Mouse (Mus musculus) heart, embryonic 13.5 days (tissue): ENCODE measurements around the gene Acvr2a. TPM values are rescaled to one million over a fixed set of nuclear protein-coding genes. Genes with fewer than 3 reads are reported as not detected.
A peak's percentile ranks its signal among the peaks of the same experiment; 100 is the strongest.
"Not testable (repeated sequence)": the region's sequence is repeated elsewhere in the genome, so short reads cannot be mapped to it uniquely, and the experiment has no call there.

ENCODE experiments used
- ATAC-seq: fragments of 200-750 bp; cut with Nextera tagmentation; 2 replicates; pipeline ENCODE4 v1.8.0; 2017; ENCODE audit warnings: moderate TSS enrichment; ENCODE audit not compliant: insufficient number of reproducible peaks, low FRiP score, low TSS enrichment; ENCODE audit errors: extremely low read depth
- H3K27ac ChIP-seq: fragments of 300-500 bp; sonication (generic); replicated peaks from 2 replicates; pipeline ENCODE4 v1.5.1; 2015; ENCODE audit warnings: moderate library complexity, mild to moderate bottlenecking, inconsistent platforms
- H3K27me3 ChIP-seq: fragments of 300-500 bp; sonication (generic); replicated peaks from 2 replicates; pipeline ENCODE4 v1.6.1; 2015; ENCODE audit warnings: mild to moderate bottlenecking, inconsistent platforms
- H3K36me3 ChIP-seq: fragments of 300-500 bp; sonication (generic); 2 replicates; pipeline ENCODE4 v1.6.1; 2015; ENCODE audit warnings: mild to moderate bottlenecking, inconsistent platforms
- H3K4me1 ChIP-seq: fragments of 300-500 bp; sonication (generic); 2 replicates; pipeline ENCODE4 v1.6.1; 2015; ENCODE audit warnings: inconsistent platforms
- H3K4me2 ChIP-seq: fragments of 300-500 bp; sonication (generic); 2 replicates; pipeline ENCODE4 v1.6.1; 2015; ENCODE audit warnings: inconsistent platforms, mild to moderate bottlenecking, moderate library complexity
- H3K4me3 ChIP-seq: fragments of 300-500 bp; sonication (generic); 2 replicates; pipeline ENCODE4 v1.5.1; 2015; ENCODE audit warnings: moderate library complexity, mild to moderate bottlenecking, inconsistent platforms
- H3K9ac ChIP-seq: fragments of 300-500 bp; sonication (generic); 2 replicates; pipeline ENCODE4 v1.6.1; 2015; ENCODE audit warnings: inconsistent platforms, mild to moderate bottlenecking, moderate library complexity
- H3K9me3 ChIP-seq: fragments of 300-500 bp; sonication (generic); 2 replicates; pipeline ENCODE4 v1.6.1; 2016; ENCODE audit warnings: inconsistent platforms
- WGBS: fragments of 180-500 bp; shearing (Covaris S2); methylation state at CpG from one replicate; pipeline ENCODE4 v1.1.7; 2015; ENCODE audit warnings: mixed read lengths; 5-methylcytosine and 5-hydroxymethylcytosine counted together
- polyA plus RNA-seq: library from polyadenylated mRNA; unstranded; fragments of >200 nt; fragmentation: Nextera tagmentation; extraction: Ambion mirVana; gene quantifications from 2 replicates; pipeline ENCODE4 v1.2.1, GENCODE M21; 2015

The Acvr2a gene
- polyA plus RNA-seq, 1 experiment from 2014 or later = 8.8 TPM

DNA sequence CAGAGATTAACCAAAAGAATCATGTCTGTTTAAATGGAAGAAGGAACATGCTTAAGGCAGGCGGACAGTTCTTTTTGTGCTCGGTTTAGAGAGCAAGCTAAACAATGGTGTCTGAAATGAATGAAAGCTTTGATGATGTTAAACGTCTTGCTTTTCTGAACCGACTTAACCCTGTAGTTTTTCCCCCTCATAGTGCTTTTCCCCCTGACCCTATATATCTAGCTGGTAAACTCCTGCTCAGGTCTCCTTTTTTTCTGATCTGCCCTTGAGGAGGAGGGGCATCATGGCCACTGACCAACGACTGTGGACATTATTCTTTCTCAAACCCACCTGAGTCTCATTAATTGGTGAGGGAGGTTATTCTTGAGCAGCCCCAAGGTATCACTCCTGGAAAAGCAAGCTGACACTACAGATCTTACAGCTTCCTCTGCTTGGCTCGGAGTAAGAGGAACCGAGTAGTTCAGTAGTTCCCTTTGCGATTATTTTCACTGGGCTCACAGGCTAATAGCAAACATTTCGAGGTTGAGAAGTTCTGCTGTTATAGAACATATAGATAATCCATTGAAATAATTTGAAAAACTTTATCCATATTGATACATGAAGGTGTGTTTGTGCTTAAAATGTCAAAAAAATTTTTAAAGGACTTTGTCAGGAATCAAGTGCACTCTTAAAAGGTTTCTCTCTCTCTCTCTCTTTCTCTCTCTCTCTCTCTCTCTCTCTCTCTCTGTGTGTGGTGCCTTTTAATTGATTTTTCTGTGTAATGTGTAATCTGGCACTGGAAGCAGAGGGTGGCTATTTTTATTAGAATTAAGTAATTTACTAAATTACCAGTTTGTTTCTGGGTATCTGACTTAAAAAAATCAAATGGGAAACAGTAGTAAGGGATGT lies 2.5 kb downstream of the Acvr2a start:
- no peak overlapping the region for H3K27ac ChIP-seq
- no peaks in the 10 kb centered on the region for H3K9me3 ChIP-seq
- H3K4me2 ChIP-seq = peak overlapping the region; percentile 83
- 36% methylated on average over 9 of the region's 9 CpGs for WGBS
- H3K4me1 ChIP-seq = peaks cover 22% of the 10 kb centered on the region
- H3K27me3 ChIP-seq = no peaks in the 10 kb centered on the region
- peak overlapping the region; percentile 92 for H3K9ac ChIP-seq
- H3K4me3 ChIP-seq = peak overlapping the region; percentile 82
- no peaks in the 10 kb centered on the region for H3K36me3 ChIP-seq
- no peak for ATAC-seq

DNA sequence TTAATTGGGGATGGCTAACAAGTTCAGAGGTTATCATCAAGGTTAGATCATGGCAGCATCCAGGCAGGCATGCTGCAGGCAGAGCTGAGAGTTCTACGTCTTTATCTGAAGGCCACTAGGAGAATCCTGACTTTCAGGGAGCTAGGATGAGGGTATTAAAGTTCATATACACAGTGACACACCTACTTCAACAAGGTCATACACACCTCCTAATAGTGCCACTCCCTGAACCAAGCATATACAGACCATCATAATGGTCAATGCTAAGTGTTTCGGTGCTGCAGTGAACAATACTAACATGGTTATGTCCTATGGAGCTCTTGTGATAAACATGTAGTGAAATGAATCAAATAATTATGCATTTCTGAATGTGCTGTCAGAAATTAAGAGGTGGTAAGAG lies 12.0 kb downstream of the Acvr2a start:
- ATAC-seq = no peak
- Histone ChIP-seq H3K4me2 (no peak overlapping the region), H3K9ac (no peak overlapping the region), H3K4me1 (peaks cover 22% of the 10 kb centered on the region), H3K36me3 (no peaks in the 10 kb centered on the region), H3K9me3 (no peaks in the 10 kb centered on the region), H3K27me3 (no peaks in the 10 kb centered on the region), H3K4me3 (no peak overlapping the region), H3K27ac (no peak overlapping the region)
- WGBS = 64% methylated on average over 2 of the region's 2 CpGs

DNA sequence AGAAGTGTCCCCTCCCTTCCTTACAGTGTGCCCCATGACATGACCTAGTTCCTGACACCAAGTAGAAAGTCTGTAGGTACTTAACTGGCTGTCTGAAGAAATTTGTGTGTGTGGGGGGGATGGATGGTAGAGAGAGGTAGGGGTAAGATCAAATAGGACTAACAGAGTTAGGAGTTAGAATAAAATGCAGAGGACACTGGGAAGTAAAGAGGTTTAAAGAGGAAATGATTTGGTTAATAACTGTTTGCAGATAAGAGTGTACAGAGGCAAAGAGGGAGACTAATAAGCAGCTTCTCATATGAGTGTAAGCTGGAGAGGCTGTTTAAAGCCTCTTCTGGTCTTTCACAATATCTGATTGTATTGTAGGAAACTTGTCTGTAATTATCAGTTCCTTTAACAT lies 12.5 kb downstream of the Acvr2a start:
- Histone ChIP-seq H3K4me2 (no peak overlapping the region), H3K9me3 (no peaks in the 10 kb centered on the region)
- no peak for ATAC-seq

DNA sequence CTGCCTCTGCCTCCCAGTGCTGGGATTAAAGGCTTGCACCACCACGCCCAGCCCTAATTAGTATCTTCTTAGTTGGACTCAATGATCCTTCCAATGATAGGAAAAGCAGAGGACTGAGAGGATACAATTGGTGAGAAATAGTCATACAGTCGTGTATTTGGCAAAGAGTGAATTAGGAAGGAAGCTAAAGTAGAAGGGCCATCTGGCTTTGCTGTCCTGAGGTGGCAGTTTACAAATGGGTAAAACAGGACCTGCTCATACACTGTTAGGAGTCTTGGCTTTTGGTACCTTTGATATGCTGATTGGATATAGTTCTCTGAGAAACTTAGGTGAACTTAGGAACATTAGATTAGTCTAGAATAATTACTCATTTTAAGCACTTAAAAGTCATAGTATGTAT lies 16.6 kb downstream of the Acvr2a start:
- no peaks in the 10 kb centered on the region for H3K27me3 ChIP-seq
- ATAC-seq = no peak
- H3K27ac ChIP-seq = no peak overlapping the region
- no peak overlapping the region for H3K4me3 ChIP-seq
- no peak overlapping the region for H3K4me2 ChIP-seq
- WGBS = 88% methylated on average over 2 of the region's 2 CpGs
- peaks cover 34% of the 10 kb centered on the region for H3K4me1 ChIP-seq
- H3K9ac ChIP-seq = no peak overlapping the region
- H3K9me3 ChIP-seq = no peaks in the 10 kb centered on the region
- H3K36me3 ChIP-seq = no peaks in the 10 kb centered on the region

More for the DNA sequence above, 12.5 kb downstream of the Acvr2a start:
- Histone ChIP-seq H3K27ac (no peak overlapping the region), H3K4me1 (peaks cover 22% of the 10 kb centered on the region), H3K27me3 (no peaks in the 10 kb centered on the region), H3K9ac (no peak overlapping the region), H3K4me3 (no peak overlapping the region), H3K36me3 (no peaks in the 10 kb centered on the region)

DNA sequence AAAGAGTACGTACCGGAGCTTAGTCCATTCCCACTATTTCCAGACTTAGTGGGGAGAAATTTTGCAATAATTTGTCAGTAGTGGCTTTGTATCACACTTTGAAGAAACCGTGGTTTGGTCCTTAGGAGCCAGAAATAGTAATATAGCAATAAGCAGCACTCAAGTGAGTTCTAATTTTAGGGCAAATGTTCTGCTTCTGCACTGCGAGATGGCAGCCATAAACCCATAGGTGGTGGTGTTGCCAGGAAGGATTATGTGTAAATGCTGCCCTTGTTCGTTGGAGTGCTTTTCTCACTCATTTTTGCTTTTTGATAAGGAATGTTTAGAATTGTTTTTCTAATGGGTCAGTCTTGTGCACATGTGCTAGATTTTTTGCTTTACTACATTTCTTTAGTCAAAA lies 18.4 kb downstream of the Acvr2a start:
- H3K4me1 ChIP-seq = peaks cover 25% of the 10 kb centered on the region
- 59% methylated on average over 5 of the region's 5 CpGs for WGBS
- no peaks in the 10 kb centered on the region for H3K27me3 ChIP-seq
- H3K4me3 ChIP-seq = no peak overlapping the region
- no peaks in the 10 kb centered on the region for H3K36me3 ChIP-seq
- no peak for ATAC-seq
- H3K4me2 ChIP-seq = no peak overlapping the region
- no peak overlapping the region for H3K9ac ChIP-seq
- H3K9me3 ChIP-seq = no peaks in the 10 kb centered on the region
- H3K27ac ChIP-seq = no peak overlapping the region

DNA sequence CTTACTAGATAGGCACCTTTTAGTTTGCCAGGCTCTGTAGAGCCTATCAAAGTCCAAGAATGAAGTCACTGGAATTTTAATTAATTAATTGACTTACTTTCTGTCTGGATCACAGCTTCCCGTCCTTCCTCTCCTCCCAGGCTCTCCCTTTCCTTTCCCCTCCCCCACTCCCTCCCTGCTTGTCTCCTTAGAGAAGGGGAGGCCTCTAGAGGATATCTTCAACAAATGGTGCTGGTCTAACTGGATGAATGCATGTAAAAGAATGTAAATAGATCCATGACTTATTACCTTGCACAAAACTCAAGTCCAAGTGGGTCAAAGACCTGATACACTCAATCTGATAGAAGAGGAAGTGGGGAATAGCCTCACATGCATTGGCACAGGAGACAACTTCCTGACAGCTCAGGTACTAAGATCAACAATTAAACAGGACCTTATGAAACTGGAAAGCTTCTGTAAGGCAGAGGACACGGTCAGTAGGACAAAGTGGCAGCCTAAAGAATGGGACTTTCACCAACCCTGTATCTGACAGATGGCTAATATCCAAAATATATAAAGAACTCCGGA lies 20.1 kb downstream of the Acvr2a start:
- H3K9me3 ChIP-seq = no peaks in the 10 kb centered on the region
- 68% methylated on average over 3 of the region's 3 CpGs for WGBS
- H3K4me1 ChIP-seq = peaks cover 23% of the 10 kb centered on the region
- no peak for ATAC-seq
- no peak overlapping the region for H3K27ac ChIP-seq
- H3K4me3 ChIP-seq = no peak overlapping the region
- no peak overlapping the region for H3K4me2 ChIP-seq
- no peaks in the 10 kb centered on the region for H3K27me3 ChIP-seq
- no peaks in the 10 kb centered on the region for H3K36me3 ChIP-seq
- no peak overlapping the region for H3K9ac ChIP-seq

DNA sequence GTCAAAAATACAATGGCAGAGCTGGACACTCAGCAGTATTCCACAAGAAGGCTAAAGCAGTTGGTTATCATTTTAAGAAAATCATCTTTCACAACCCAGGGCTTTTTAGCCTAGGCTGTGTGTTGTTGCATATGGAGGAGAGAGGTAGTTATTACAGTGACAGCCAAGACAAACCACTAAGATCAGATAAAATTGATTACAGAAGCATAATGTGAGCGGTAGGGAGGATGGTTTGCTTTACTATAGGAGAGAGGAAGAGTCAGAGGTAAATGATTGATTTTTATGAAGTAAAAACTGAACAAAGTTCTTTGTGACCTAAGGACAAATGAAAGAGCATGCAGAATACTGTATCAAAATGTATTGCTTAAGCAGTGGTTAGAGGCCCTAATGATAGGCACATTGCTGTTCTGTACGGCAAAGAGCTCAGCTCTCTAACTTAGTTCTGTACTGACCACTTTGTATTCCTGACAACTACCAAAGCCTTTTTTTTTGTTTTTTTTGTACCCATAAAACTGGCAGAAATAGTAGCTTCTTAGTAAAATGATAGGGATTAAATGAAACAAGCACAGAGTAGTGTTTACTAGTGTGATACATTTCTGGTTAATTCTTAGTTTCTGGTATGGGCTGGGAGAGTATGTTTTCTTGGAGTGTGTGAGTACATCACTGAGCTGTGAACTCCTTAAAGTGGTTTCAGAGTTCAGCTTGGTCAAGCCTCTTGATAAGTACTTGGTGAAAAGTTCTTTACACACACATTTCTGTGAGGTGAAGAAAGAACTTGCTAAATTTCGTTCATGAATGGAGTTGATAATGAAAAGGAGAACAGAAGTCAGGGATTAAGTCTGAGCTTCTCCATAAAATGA lies 27.9 kb downstream of the Acvr2a start:
- Histone ChIP-seq H3K4me1 (peaks cover 11% of the 10 kb centered on the region), H3K27me3 (no peaks in the 10 kb centered on the region), H3K9me3 (no peaks in the 10 kb centered on the region), H3K27ac (no peak overlapping the region), H3K9ac (no peak overlapping the region), H3K4me2 (no peak overlapping the region), H3K4me3 (no peak overlapping the region), H3K36me3 (no peaks in the 10 kb centered on the region)
- 53% methylated on average over 3 of the region's 3 CpGs for WGBS
- no peak for ATAC-seq

DNA sequence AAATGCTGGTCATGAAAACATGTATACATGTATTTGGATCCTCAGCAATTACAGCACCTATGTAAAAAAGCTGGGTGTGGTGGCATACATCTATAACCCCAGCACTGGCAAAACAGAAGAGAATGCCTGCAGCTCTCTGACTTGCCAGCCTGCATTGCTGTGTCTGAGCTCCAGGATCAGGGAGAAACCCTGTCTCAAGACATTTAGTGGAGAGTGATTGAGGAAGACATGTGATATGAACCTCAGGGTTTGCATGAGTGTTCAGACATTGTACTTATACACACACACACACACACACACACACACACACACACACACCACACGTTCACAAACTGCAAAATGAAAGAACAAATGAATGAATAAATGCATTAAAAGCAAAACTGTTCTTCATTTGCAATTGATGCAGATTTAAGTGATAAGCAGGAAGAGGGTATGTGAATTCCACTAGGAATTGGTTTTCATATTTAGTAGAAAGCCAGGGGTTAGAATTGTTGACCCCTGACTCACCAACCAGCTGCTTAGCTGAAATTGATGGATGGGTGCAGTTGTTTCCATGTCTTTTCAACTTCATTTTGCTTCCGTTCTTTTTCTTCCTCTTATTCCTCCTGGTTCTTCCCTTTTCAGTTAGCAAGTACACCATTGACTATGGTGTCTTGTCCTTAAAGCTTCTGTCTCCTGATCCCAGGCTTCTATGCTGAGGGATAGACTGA lies 32.9 kb downstream of the Acvr2a start:
- WGBS = 65% methylated on average over 2 of the region's 2 CpGs
- no peak for ATAC-seq

DNA sequence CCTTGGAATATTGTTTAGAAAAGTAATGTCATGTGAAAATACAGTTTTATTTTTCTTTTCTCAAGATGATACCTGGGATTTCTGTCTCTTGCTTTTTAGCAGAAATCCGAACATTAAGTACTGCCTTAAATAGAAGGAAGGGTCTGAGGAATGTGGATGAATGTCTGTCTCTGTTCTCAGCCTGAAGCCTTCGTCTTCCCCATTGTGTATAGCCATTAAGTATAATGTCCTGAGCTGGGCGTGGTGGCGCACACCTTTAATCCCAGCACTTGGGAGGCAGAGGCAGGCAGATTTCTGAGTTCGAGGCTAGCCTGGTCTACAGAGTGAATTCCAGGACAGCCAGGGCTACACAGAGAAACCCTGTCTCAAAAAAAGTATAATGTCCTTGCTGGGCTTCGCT lies 51.7 kb downstream of the Acvr2a start:
- H3K9ac ChIP-seq, H3K36me3 ChIP-seq, ATAC-seq, H3K4me1 ChIP-seq, H3K4me2 ChIP-seq, H3K9me3 ChIP-seq, H3K27ac ChIP-seq, H3K27me3 ChIP-seq, H3K4me3 ChIP-seq: not testable (repeated sequence)
- 92% methylated on average over 6 of the region's 6 CpGs for WGBS

More for the DNA sequence above, 32.9 kb downstream of the Acvr2a start:
- Histone ChIP-seq H3K36me3 (no peaks in the 10 kb centered on the region), H3K27me3 (no peaks in the 10 kb centered on the region), H3K4me1 (peaks cover 14% of the 10 kb centered on the region), H3K9ac (no peak overlapping the region), H3K27ac (no peak overlapping the region), H3K9me3 (no peaks in the 10 kb centered on the region), H3K4me3 (no peak overlapping the region), H3K4me2 (no peak overlapping the region)

DNA sequence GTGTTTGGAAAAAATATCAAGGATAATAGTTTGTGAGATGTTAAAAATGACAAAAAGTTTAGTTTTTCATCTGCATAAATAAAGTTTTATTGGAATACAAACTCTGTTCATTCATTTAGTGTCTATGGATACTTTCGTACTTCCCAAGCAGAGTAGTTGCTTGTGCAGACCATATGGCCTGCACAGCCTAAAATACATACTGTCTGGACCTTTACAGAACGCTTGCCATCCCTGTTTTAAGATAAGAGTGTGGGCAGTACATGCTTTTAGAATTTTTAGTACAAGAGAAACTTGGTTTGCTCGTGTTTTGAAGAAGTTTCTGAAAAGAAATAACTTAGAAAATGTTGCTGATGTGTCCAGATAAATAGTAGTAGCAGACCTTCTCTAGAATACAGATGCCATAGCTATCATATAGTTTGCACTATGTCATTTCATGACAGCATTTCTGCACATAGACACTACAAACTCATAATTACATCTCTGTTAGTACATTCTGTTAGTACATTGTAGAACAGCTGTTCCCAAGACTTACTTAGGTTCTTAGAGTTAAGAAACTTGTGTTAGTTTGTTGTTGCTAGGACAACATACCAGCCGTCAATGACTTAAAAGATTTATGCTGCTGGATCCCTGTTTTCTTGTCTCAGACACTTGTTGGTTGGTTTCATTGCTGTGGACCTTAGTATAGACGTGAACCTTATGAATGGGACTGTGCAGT lies 54.4 kb downstream of the Acvr2a start:
- no peak overlapping the region for H3K27ac ChIP-seq
- WGBS = 67% methylated on average over 5 of the region's 5 CpGs
- no peak overlapping the region for H3K9ac ChIP-seq
- H3K4me2 ChIP-seq = no peak overlapping the region
- H3K4me3 ChIP-seq = no peak overlapping the region
- peaks cover 4% of the 10 kb centered on the region for H3K36me3 ChIP-seq
- no peaks in the 10 kb centered on the region for H3K9me3 ChIP-seq
- H3K27me3 ChIP-seq = no peaks in the 10 kb centered on the region
- no peak for ATAC-seq
- no peaks in the 10 kb centered on the region for H3K4me1 ChIP-seq
